Mouse (Mus musculus): ENCODE measurements at regions not wholly inside any gene's neighbourhood (a gene's known extent, or its start where the extent isn't known, plus 50 kb on each side); places are given as distances from the start of the nearest gene placed in this dataset.

GRCm38 (mm10) chr16:29877372-29878123 lies 186.6 kb upstream of the Hes1 start:
- no peak for ATAC-seq (replicated peaks; ENCODE audit: insufficient number of reproducible peaks, insufficient read depth, low FRiP score, low read depth)
- H3K9me3 ChIP-seq (replicated peaks) = no peaks in the 10 kb centered on the region
- no peak overlapping the region for H3K27ac ChIP-seq
- no peak overlapping the region for H3K9ac ChIP-seq
- no peaks in the 10 kb centered on the region for H3K36me3 ChIP-seq
- no peaks in the 10 kb centered on the region for H3K27me3 ChIP-seq
- WGBS = 45% methylated on average over 10 of the region's 10 CpGs
- H3K4me2 ChIP-seq = no peak overlapping the region
- H3K4me1 ChIP-seq (replicated peaks) = peaks cover 21% of the 10 kb centered on the region
- no peak overlapping the region for H3K4me3 ChIP-seq

DNA sequence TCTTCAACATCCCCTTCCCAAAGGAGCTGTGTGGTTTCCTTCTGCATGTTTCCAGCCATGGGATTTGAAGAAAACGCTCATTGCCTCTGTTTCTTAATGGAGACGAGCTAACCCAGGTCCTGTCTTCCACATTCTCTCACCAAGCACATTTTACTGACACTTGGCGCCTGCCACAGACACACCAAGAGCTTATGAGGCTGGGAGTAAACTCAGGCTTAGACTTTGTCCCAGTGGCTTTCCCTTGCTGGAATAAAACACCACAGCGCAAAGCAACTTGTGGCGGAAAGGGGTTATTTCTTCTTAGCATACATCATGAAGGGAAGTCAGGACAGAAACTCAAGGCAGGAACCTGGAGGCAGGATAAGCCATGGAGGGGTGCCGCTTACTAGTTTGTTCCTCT lies 184.5 kb upstream of the Hes1 start:
- 84% methylated on average over 6 of the region's 6 CpGs for WGBS
- Histone ChIP-seq H3K27me3 (no peaks in the 10 kb centered on the region), H3K27ac (no peak overlapping the region)

GRCm38 (mm10) chr16:29881497-29881896 lies 182.7 kb upstream of the Hes1 start:
- Histone ChIP-seq H3K4me2 (peak overlapping the region; percentile 26), H3K9ac (no peak overlapping the region), H3K27me3 (no peaks in the 10 kb centered on the region)

More for the DNA sequence above, 184.5 kb upstream of the Hes1 start:
- Histone ChIP-seq H3K9ac (no peak overlapping the region), H3K4me2 (no peak overlapping the region), H3K36me3 (no peaks in the 10 kb centered on the region), H3K9me3 (replicated peaks) (no peaks in the 10 kb centered on the region), H3K4me1 (replicated peaks) (peaks cover 37% of the 10 kb centered on the region), H3K4me3 (no peak overlapping the region)
- ATAC-seq (replicated peaks; ENCODE audit: insufficient number of reproducible peaks, insufficient read depth, low FRiP score, low read depth) = no peak

GRCm38 (mm10) chr16:29882226-29882972 lies 181.8 kb upstream of the Hes1 start:
- peak; percentile 86 for ATAC-seq (replicated peaks; ENCODE audit: insufficient number of reproducible peaks, insufficient read depth, low FRiP score, low read depth)
- Histone ChIP-seq H3K4me1 (replicated peaks) (peaks cover 48% of the 10 kb centered on the region), H3K4me2 (peak overlapping the region; percentile 11; the same call in 1 of the 2 replicates), H3K27ac (peak overlapping the region; percentile 80), H3K4me3 (no peak overlapping the region), H3K9ac (no peak overlapping the region; the same call in 1 of the 2 replicates), H3K27me3 (no peaks in the 10 kb centered on the region), H3K36me3 (no peaks in the 10 kb centered on the region), H3K9me3 (replicated peaks) (no peaks in the 10 kb centered on the region)
- 12% methylated on average over 10 of the region's 10 CpGs for WGBS

More at GRCm38 (mm10) chr16:29881497-29881896, 182.7 kb upstream of the Hes1 start:
- peak overlapping the region; percentile 80 for H3K27ac ChIP-seq
- H3K9me3 ChIP-seq (replicated peaks) = no peaks in the 10 kb centered on the region
- peaks cover 45% of the 10 kb centered on the region for H3K4me1 ChIP-seq (replicated peaks)
- no peak overlapping the region for H3K4me3 ChIP-seq
- no peak; the same call in 1 of the 2 replicates for ATAC-seq (replicated peaks; ENCODE audit: insufficient number of reproducible peaks, insufficient read depth, low FRiP score, low read depth)
- WGBS = 25% methylated on average over 12 of the region's 12 CpGs
- no peaks in the 10 kb centered on the region for H3K36me3 ChIP-seq

DNA sequence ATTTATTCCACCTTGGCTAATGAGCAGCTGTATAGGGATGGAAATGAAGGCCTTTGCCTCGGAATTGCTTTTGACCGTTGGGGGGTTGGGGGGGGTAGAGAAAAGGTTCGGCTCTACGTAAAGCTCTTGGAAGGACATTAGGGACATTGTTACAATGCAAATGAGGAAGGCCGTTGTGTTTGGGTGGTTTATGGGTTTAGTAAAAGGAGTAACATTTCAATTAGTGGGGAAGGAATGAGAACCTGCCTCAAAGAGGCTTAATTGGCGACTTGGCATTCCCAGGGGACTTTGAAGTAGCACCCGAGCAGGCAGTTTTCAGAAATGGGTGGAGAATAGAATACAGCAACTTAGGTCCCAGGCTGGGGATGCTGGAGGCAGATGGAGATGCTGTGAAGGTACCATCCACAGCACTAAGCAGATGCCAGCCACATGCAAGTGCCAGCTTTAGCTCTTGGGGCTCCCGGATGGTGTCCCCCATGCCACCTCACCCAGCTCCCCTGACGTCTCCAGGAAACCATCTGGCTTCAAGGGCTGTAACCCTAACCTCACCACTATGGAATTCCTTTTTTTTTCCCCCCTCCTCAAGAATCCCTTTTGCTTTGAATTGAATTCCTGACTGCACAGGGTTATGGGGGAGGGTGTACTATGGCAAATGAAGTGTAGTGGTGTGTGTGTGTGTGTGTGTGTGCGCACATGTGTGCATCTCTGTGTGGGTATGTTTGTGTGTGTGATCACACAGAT lies 180.8 kb upstream of the Hes1 start:
- Histone ChIP-seq H3K4me3 (no peak overlapping the region), H3K4me1 (replicated peaks) (peaks cover 47% of the 10 kb centered on the region), H3K36me3 (no peaks in the 10 kb centered on the region), H3K4me2 (no peak overlapping the region), H3K9me3 (replicated peaks) (no peaks in the 10 kb centered on the region), H3K27me3 (no peaks in the 10 kb centered on the region), H3K27ac (no peak overlapping the region; the same call in 1 of the 2 replicates), H3K9ac (no peak overlapping the region)
- ATAC-seq (replicated peaks; ENCODE audit: insufficient number of reproducible peaks, insufficient read depth, low FRiP score, low read depth) = no peak
- WGBS = 47% methylated on average over 10 of the region's 10 CpGs

- Histone ChIP-seq H3K36me3 (no peaks in the 10 kb centered on the region), H3K27me3 (no peaks in the 10 kb centered on the region), H3K9ac (no peak overlapping the region), H3K4me3 (no peak overlapping the region), H3K4me1 (replicated peaks) (peaks cover 47% of the 10 kb centered on the region), H3K4me2 (no peak overlapping the region), H3K9me3 (replicated peaks) (no peaks in the 10 kb centered on the region), H3K27ac (no peak overlapping the region)
- no peak for ATAC-seq (replicated peaks; ENCODE audit: insufficient number of reproducible peaks, insufficient read depth, low FRiP score, low read depth)
- WGBS = 67% methylated on average over 4 of the region's 4 CpGs
Observed at GRCm38 (mm10) chr16:29884899-29885298, 179.3 kb upstream of the Hes1 start.

- Histone ChIP-seq H3K27me3 (no peaks in the 10 kb centered on the region), H3K9ac (no peak overlapping the region), H3K4me2 (no peak overlapping the region), H3K4me3 (no peak overlapping the region), H3K4me1 (replicated peaks) (peaks cover 41% of the 10 kb centered on the region), H3K27ac (peak overlapping the region; percentile 44), H3K9me3 (replicated peaks) (no peaks in the 10 kb centered on the region), H3K36me3 (no peaks in the 10 kb centered on the region)
- WGBS = 38% methylated on average over 4 of the region's 4 CpGs
- peak; percentile 79 for ATAC-seq (replicated peaks; ENCODE audit: insufficient number of reproducible peaks, insufficient read depth, low FRiP score, low read depth)
Observed at GRCm38 (mm10) chr16:29886755-29887154, 177.4 kb upstream of the Hes1 start.

DNA sequence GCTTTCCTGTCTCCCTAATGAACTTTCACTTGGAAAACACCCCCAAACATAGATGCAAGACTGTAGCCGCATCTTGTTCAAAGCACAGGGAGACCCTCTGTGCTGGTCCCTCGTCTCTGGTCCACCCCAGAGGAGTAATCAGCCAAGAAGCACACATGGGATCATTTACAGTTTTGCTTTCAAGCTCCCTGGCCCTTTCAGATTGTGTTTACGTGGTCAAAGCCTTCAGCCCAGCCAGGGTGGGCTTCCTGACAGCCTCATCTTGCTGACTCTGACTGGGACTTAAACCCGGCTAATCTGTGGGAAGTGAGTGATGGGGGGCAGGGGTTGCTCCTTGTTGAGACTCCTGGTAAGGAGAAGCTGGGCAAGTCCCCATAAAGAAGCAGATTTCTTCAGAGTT lies 174.8 kb upstream of the Hes1 start:
- no peak overlapping the region for H3K9ac ChIP-seq
- no peak overlapping the region for H3K4me2 ChIP-seq
- peaks cover 34% of the 10 kb centered on the region for H3K4me1 ChIP-seq (replicated peaks)
- no peaks in the 10 kb centered on the region for H3K9me3 ChIP-seq (replicated peaks)
- no peak overlapping the region for H3K27ac ChIP-seq
- WGBS = 71% methylated on average over 4 of the region's 4 CpGs
- H3K4me3 ChIP-seq = no peak overlapping the region
- no peaks in the 10 kb centered on the region for H3K36me3 ChIP-seq
- no peaks in the 10 kb centered on the region for H3K27me3 ChIP-seq
- ATAC-seq (replicated peaks; ENCODE audit: insufficient number of reproducible peaks, insufficient read depth, low FRiP score, low read depth) = no peak

DNA sequence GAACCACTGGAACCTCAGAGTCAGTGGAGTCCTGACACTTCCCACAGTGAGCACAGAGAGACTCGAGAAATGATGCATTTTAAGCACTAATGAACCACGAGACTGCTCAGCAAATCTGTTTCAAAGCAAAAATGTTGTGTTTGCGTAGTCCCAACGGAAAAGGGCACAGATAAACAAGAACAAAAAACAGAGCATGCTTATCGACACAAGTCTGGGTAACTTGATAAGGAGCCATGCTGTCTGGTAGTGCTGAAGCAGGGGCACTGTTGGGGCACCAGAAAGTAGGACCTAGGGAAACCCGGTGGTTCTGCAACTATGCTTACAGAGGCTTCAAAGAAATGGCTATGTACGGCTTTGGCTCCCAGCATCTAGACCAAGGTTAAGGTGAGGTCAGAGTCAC lies 172.7 kb upstream of the Hes1 start:
- no peak overlapping the region for H3K27ac ChIP-seq
- no peak overlapping the region for H3K4me3 ChIP-seq
- no peaks in the 10 kb centered on the region for H3K36me3 ChIP-seq
- peaks cover 30% of the 10 kb centered on the region for H3K4me1 ChIP-seq (replicated peaks)
- H3K4me2 ChIP-seq = no peak overlapping the region
- H3K27me3 ChIP-seq = no peaks in the 10 kb centered on the region
- no peak overlapping the region for H3K9ac ChIP-seq
- no peaks in the 10 kb centered on the region for H3K9me3 ChIP-seq (replicated peaks)
- no peak for ATAC-seq (replicated peaks; ENCODE audit: insufficient number of reproducible peaks, insufficient read depth, low FRiP score, low read depth)
- 35% methylated on average over 7 of the region's 7 CpGs for WGBS

- H3K9ac ChIP-seq = no peak overlapping the region
Observed at GRCm38 (mm10) chr16:29893871-29894828, 170.0 kb upstream of the Hes1 start.

More at GRCm38 (mm10) chr16:29893871-29894828, 170.0 kb upstream of the Hes1 start:
- no peaks in the 10 kb centered on the region for H3K9me3 ChIP-seq (replicated peaks)
- no peak overlapping the region for H3K4me3 ChIP-seq
- H3K4me1 ChIP-seq (replicated peaks) = peaks cover 25% of the 10 kb centered on the region
- 38% methylated on average over 21 of the region's 21 CpGs for WGBS
- H3K4me2 ChIP-seq = no peak overlapping the region
- no peaks in the 10 kb centered on the region for H3K27me3 ChIP-seq
- ATAC-seq (replicated peaks; ENCODE audit: insufficient number of reproducible peaks, insufficient read depth, low FRiP score, low read depth) = peak; percentile 31; the same call in 1 of the 2 replicates
- H3K36me3 ChIP-seq = no peaks in the 10 kb centered on the region
- peak overlapping the region; percentile 35 for H3K27ac ChIP-seq

All from heart, embryonic 15.5 days (tissue).